Mouse (Mus musculus): ENCODE data around the gene Ica1. TPM values are rescaled to one million over a fixed set of nuclear protein-coding genes. Genes with fewer than 3 reads are reported as not detected.

Gene Ica1
- polyA plus RNA-seq, 1 experiment from 2014 or later: 28.2 TPM

DNA sequence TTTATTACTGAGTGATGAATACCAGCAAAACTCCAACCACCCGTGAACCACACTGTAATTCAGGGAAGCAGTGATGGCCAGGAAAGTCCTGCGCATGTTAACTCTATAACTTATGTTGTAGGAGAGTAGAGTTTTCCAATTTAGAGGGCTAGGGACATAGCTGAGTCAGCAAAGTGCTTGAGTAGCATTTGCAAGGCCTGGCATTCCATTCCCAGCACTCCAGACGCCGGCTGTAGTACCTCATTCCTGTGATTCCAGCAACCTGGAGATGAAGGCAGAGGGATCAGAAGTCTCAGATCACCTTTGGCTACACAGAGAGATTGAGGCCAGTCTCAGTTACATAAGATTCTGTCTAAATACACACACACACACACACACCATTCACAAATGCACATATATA lies 105.3 kb downstream of the Ica1 start:
- no peak for ATAC-seq (ENCODE audit: insufficient read depth, low FRiP score, low read depth)
- H3K36me3 ChIP-seq: no peaks in the 10 kb centered on the region
- H3K9ac ChIP-seq: no peak overlapping the region
- no peaks in the 10 kb centered on the region for H3K27me3 ChIP-seq (replicated peaks)
- WGBS: 81% methylated on average over 4 of the region's 4 CpGs
- no peaks in the 10 kb centered on the region for H3K9me3 ChIP-seq
- no peak overlapping the region for H3K4me3 ChIP-seq (replicated peaks)
- H3K4me2 ChIP-seq: no peak overlapping the region
- H3K4me1 ChIP-seq: no peaks in the 10 kb centered on the region
- H3K27ac ChIP-seq: no peak overlapping the region

DNA sequence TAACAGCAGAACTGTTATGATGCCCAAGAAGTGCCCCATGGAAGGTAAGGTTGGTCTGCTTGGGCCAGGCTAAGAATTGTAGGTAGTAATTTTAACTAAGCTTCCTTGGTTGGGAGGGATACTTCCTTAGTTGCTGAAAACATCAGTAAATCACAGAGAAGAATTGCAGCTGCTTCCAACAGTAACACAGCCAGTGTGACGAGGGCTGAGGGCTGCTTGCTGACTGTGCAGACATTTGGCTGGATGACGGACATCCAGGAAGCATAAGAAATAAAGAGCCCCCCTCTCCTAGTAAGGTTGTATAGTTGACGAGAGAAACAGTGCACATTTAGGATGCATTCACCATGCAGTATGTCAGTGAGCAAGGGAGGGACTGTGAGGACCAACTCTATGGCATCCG lies 108.9 kb downstream of the Ica1 start:
- no peaks in the 10 kb centered on the region for H3K9me3 ChIP-seq
- H3K9ac ChIP-seq: no peak overlapping the region
- no peaks in the 10 kb centered on the region for H3K4me1 ChIP-seq
- no peaks in the 10 kb centered on the region for H3K36me3 ChIP-seq
- no peaks in the 10 kb centered on the region for H3K27me3 ChIP-seq (replicated peaks)
- no peak overlapping the region for H3K4me3 ChIP-seq (replicated peaks)
- ATAC-seq (ENCODE audit: insufficient read depth, low FRiP score, low read depth): no peak
- H3K4me2 ChIP-seq: no peak overlapping the region
- WGBS: 66% methylated on average over 4 of the region's 4 CpGs
- H3K27ac ChIP-seq: no peak overlapping the region

DNA sequence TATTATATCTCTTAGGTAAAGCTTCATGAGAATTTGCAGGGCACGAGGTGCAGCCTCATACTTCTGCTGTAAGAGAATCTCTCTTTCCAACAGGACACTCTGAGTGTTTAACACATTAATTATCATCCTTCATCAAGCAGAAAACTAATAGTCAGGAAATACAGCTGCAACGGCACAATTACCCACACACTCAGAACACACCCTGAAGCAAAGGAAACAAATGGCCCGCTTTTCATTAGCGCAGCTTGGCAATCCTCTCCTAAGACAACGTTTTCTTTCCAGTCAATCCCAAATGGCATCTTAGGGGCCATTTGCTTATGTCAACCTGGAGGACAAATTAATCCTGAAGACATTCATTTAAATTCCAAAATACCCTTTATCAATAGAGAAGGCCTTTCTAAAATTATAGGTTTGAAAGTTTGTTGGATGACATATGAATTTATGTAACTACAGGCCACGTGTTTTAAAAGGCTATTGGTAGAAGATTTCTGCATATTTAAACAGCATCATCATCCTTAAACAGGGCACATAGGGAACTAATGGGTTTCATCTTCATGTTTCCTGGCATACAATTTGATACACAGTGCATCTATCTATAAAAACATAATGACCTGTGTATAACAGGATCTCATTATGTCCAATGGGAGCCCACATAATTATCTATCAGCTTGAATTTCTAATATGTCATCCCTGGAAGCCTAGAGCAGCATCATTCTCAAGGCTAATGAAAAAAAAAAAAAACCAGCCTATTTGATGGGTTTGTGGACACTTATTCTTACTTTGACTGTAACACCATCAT lies 110.1 kb downstream of the Ica1 start:
- Histone ChIP-seq H3K4me1 (no peaks in the 10 kb centered on the region), H3K9ac (no peak overlapping the region), H3K27me3 (replicated peaks) (no peaks in the 10 kb centered on the region), H3K27ac (no peak overlapping the region), H3K36me3 (no peaks in the 10 kb centered on the region), H3K4me3 (replicated peaks) (no peak overlapping the region), H3K4me2 (no peak overlapping the region), H3K9me3 (no peaks in the 10 kb centered on the region)
- 66% methylated on average over 6 of the region's 6 CpGs for WGBS
- ATAC-seq (ENCODE audit: insufficient read depth, low FRiP score, low read depth): no peak

DNA sequence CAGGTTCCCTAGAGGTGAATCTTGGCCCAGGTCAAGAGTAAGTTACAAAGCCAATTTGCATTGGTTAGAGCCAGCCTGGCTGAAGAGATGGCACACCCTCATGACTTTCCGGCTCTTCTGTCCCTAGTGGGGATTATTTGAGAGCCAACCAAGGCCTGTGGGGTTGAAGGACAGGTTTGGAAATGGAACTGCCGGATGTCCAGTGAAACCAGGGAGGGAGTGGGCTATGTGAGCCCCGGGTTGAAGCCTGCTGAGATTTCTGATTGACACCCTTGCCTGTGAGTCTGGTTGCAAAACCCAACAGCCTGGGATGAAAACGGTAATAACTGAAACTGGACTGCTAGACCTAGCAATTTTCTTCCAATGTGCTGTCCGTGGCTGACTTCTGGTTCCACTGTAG lies 112.5 kb downstream of the Ica1 start:
- no peak overlapping the region for H3K27ac ChIP-seq
- ATAC-seq (ENCODE audit: insufficient read depth, low FRiP score, low read depth): no peak
- H3K27me3 ChIP-seq (replicated peaks): no peaks in the 10 kb centered on the region
- H3K4me1 ChIP-seq: no peaks in the 10 kb centered on the region
- no peak overlapping the region for H3K9ac ChIP-seq
- H3K36me3 ChIP-seq: no peaks in the 10 kb centered on the region
- no peak overlapping the region for H3K4me3 ChIP-seq (replicated peaks)
- no peaks in the 10 kb centered on the region for H3K9me3 ChIP-seq
- H3K4me2 ChIP-seq: no peak overlapping the region
- 93% methylated on average over 5 of the region's 5 CpGs for WGBS

DNA sequence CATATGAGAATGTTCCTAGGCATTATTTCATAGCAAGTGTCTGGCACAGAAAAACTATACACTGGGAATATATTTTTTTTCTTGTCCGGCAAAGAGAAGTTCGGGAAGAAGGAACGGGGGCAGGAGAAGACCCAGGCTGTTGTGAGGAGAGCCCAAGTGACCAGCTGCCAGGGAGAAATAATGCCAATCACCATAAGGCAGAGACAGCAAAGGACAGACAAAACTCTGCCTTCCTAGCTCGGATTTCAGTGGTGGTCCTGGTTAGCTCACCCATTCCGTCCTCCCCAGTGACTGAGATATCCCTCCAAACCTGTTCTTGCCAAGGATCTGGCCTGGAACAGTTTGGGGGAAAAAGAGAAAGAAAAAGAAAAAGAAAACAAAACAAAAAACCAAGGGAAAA lies 113.3 kb downstream of the Ica1 start:
- Histone ChIP-seq H3K4me3 (replicated peaks) (no peak overlapping the region), H3K36me3 (no peaks in the 10 kb centered on the region), H3K9ac (no peak overlapping the region), H3K4me2 (no peak overlapping the region), H3K27ac (no peak overlapping the region), H3K9me3 (no peaks in the 10 kb centered on the region), H3K27me3 (replicated peaks) (no peaks in the 10 kb centered on the region), H3K4me1 (no peaks in the 10 kb centered on the region)
- 89% methylated on average over 5 of the region's 5 CpGs for WGBS
- no peak for ATAC-seq (ENCODE audit: insufficient read depth, low FRiP score, low read depth)

DNA sequence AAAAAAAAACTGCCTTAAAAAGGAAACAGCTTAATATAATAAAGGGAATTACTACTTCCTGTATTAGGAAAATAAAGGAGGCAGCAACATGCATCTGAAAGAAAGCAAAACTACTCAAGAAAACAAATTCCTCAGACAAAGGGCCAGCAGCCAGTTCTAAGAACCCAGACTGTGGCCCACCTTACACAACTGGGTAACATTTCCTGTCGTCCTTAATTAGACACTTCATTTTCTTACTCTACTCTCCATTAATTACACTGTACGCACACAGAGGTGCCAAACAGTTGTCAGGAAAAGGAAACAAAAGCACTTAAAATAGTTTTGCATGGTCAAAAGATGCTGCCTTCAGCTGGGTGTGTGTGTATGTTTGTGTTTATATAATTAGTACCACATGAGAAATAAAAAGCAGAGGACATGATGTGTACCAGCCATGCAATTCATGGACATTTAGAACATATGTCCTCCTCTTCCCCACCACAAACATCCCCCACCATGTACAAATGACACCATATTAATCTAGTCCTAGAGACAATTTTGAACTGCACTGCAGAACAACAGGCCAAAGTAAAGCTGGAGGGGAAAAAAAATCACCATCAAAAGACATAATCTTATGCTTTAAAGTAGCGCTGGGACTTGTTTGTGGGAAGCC lies 115.1 kb downstream of the Ica1 start:
- no peak overlapping the region for H3K27ac ChIP-seq
- H3K36me3 ChIP-seq: no peaks in the 10 kb centered on the region
- no peak for ATAC-seq (ENCODE audit: insufficient read depth, low FRiP score, low read depth)
- H3K9me3 ChIP-seq: no peaks in the 10 kb centered on the region
- H3K9ac ChIP-seq: no peak overlapping the region
- H3K4me3 ChIP-seq (replicated peaks): no peak overlapping the region
- H3K4me2 ChIP-seq: no peak overlapping the region
- 72% methylated on average over 3 of the region's 3 CpGs for WGBS
- H3K27me3 ChIP-seq (replicated peaks): no peaks in the 10 kb centered on the region
- no peaks in the 10 kb centered on the region for H3K4me1 ChIP-seq

DNA sequence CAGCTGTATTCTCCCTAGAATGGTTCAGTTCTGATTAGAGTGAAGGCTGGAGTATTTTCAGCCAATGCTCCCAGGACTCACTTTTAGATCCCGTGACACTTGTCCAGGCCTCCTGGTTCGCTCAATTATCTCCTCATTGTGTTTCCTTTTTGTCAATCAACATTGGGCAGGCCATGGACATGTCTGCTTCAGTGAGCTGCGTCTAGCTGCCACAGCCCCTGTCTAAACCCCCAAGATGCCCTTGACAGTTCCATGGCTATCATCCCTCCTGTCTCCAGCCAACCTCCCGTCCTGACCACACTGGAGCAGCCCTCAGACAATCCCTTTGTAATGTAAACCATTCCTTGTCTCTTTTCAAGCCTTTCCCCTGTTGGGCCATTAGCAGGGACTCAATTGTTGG lies 116.9 kb downstream of the Ica1 start:
- Histone ChIP-seq H3K27ac (no peak overlapping the region), H3K9me3 (no peaks in the 10 kb centered on the region), H3K4me2 (no peak overlapping the region), H3K36me3 (no peaks in the 10 kb centered on the region), H3K27me3 (replicated peaks) (no peaks in the 10 kb centered on the region), H3K4me1 (no peaks in the 10 kb centered on the region), H3K9ac (no peak overlapping the region), H3K4me3 (replicated peaks) (no peak overlapping the region)
- no peak for ATAC-seq (ENCODE audit: insufficient read depth, low FRiP score, low read depth)
- 84% methylated on average over 4 of the region's 4 CpGs for WGBS

DNA sequence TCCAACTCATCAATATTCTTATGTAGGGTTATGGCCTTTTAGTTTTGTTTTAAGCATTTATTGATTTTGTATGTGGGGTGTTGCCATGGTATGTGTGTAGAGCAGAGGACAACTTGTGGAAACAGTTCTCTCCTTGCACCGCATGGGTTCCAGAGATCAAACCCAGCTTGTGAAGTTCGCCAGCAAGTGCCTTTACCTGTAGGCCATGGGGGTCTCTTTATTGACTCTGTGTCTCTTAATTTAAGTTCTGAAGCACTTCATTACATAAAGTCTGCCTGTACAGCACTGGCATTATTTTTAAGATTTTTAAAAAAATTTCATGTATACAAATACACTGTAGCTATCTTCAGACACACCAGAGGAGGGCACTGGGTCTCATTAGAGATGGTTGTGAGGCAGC lies 118.2 kb downstream of the Ica1 start:
- WGBS: 81% methylated on average over 2 of the region's 2 CpGs
- H3K27me3 ChIP-seq (replicated peaks): no peaks in the 10 kb centered on the region
- no peaks in the 10 kb centered on the region for H3K36me3 ChIP-seq
- no peaks in the 10 kb centered on the region for H3K9me3 ChIP-seq
- no peak overlapping the region for H3K27ac ChIP-seq
- no peak overlapping the region for H3K4me2 ChIP-seq
- H3K4me3 ChIP-seq (replicated peaks): no peak overlapping the region
- H3K9ac ChIP-seq: no peak overlapping the region
- no peaks in the 10 kb centered on the region for H3K4me1 ChIP-seq
- no peak for ATAC-seq (ENCODE audit: insufficient read depth, low FRiP score, low read depth)

DNA sequence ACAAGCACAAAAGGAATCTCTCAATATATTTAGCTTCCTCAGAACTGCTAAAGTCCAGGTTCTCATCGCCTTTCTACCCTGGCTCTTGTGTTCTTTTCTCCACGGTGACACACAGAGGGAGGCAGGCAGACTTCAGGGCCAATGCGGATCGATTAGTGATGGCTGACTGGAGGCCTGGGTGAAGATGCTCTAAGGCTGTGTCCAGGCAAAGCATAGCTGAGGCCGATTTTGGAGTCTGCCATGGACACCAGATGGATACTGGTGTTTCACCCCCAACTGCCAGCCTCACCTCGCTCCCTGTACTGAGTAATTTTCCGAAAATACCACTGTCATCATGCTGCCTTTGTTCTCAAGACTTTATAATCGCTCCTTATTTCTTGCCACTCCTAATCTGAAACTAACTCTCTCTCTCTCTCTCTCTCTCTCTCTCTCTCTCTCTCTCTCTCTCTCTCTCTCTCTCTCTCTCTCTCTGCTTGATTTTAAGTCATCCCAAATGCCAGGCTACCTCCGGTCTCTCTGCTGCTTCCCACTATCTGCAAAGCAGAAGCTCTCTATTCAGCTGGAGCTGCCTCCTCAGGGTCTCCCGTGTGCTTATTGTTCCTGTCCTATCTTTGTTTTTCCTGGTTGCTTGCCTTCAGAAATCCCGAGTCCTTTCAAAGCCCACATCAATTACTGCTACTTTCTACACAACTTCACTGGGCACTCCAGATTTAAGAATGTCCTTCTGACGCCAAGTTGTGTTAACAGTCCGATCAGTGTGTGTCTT lies 118.9 kb downstream of the Ica1 start:
- Histone ChIP-seq H3K36me3 (no peaks in the 10 kb centered on the region), H3K9me3 (no peaks in the 10 kb centered on the region), H3K27me3 (replicated peaks) (no peaks in the 10 kb centered on the region), H3K4me2 (no peak overlapping the region), H3K27ac (no peak overlapping the region), H3K9ac (no peak overlapping the region), H3K4me3 (replicated peaks) (no peak overlapping the region), H3K4me1 (no peaks in the 10 kb centered on the region)
- no peak for ATAC-seq (ENCODE audit: insufficient read depth, low FRiP score, low read depth)
- 66% methylated on average over 13 of the region's 13 CpGs for WGBS

DNA sequence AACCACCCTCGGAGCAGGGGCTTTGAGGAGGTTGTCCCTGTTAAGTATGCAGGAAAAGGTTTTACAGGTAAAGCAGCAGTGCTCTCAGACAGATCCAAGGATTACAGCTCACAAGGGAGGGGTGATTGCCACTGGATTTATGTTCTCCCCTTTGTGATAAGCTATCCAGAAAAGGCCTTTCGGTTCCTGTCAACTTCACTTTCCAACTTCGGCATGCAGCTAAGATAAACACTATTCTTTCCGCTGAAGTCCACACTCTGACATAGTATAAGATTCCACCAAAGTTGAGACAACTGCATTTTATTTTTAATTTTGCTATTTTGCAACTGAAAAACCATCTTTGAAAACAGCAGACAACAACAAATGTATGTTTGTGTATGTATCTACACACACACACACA lies 119.9 kb downstream of the Ica1 start:
- WGBS: 25% methylated on average over 4 of the region's 4 CpGs
- Histone ChIP-seq H3K9me3 (no peaks in the 10 kb centered on the region), H3K4me2 (no peak overlapping the region), H3K9ac (no peak overlapping the region), H3K27ac (no peak overlapping the region), H3K27me3 (replicated peaks) (no peaks in the 10 kb centered on the region), H3K36me3 (no peaks in the 10 kb centered on the region), H3K4me3 (replicated peaks) (no peak overlapping the region), H3K4me1 (no peaks in the 10 kb centered on the region)
- no peak for ATAC-seq (ENCODE audit: insufficient read depth, low FRiP score, low read depth)

DNA sequence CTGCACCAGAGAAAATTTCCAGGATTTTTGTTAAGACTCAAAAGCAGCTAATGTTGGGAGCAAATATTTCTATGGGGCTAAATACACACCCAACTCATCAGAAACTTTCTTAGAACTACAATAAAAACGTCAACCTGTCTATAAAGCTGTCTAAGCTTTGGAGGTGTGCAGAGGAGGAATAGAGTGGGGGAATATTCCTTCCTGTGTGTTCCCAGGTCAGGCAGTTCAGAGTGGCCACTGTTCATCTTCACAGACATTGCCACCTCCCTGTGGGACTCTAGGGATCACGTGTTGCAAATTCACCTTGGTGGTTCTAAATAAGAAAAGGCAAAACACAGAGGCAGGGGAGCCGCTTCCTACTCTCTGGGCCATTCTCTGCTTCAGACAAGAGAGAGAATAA lies 120.8 kb downstream of the Ica1 start:
- Histone ChIP-seq H3K27ac (no peak overlapping the region), H3K4me2 (no peak overlapping the region), H3K9me3 (no peaks in the 10 kb centered on the region), H3K4me3 (replicated peaks) (no peak overlapping the region), H3K27me3 (replicated peaks) (no peaks in the 10 kb centered on the region), H3K36me3 (no peaks in the 10 kb centered on the region), H3K9ac (no peak overlapping the region), H3K4me1 (no peaks in the 10 kb centered on the region)
- ATAC-seq (ENCODE audit: insufficient read depth, low FRiP score, low read depth): no peak
- 67% methylated on average over 3 of the region's 3 CpGs for WGBS

DNA sequence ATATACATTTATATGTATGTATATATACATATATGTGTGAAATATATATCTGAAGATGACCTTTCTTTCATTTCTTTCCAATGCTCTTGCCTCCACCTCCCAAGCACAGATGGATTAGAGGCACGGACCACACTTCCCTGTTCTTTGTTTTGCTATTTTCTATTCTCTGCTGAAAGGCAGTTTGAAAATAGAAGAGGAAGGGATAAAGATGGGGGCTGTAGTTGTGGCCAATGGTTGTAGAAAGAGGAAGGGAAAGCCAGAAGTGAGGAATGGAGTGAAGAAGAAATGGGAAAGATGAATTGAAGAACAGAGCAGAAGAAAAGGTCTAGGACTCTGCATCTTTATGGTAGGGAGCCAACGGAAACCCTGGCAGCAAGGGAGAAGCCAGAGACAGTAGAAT lies 122.8 kb downstream of the Ica1 start:
- ATAC-seq (ENCODE audit: insufficient read depth, low FRiP score, low read depth): no peak
- 78% methylated on average over 2 of the region's 2 CpGs for WGBS
- no peak overlapping the region for H3K4me3 ChIP-seq (replicated peaks)
- no peaks in the 10 kb centered on the region for H3K4me1 ChIP-seq
- H3K36me3 ChIP-seq: no peaks in the 10 kb centered on the region
- no peaks in the 10 kb centered on the region for H3K9me3 ChIP-seq
- H3K27me3 ChIP-seq (replicated peaks): no peaks in the 10 kb centered on the region
- no peak overlapping the region for H3K4me2 ChIP-seq
- no peak overlapping the region for H3K27ac ChIP-seq
- no peak overlapping the region for H3K9ac ChIP-seq
